Comparison of ENCODE assay signal across 8 mouse cellular contexts in the genomic region with DNA sequence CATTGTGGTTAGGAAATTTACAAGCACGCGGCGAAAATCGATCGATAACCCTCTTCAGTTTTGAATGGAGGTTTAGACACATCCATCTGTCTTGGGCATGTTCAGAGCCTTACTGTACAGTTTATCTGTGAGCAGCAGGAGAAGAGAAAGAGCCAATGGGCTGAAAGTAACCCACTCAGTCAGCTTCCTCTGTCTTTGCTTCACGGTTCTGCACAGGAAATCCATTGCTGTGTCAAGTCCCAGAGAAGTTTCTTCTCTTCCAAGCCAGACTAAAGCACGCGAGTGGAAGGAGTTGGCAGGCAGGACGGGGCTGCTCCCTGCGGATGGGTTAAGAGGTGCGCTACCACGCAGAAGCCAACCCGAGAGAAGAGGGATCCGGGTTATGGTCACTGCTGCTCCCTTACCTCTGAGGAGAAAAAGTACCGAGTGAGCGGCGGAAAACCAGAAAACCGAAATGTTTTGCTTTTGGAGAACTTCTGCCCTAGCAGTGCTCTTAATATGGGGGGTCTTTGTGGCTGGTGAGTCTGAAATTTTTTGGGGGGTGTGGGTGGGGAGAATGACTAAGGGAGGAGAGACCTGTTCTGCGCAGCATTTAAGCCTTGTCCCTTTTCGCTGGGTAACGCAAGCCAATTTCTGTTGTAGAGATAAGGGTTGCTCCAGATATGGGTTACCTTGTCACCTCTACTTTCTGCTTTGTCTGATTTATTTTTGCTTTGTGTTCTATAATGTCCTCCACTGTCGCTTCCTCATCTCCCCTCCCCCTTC. TPM values are rescaled to one million over a fixed set of nuclear protein-coding genes. Genes with fewer than 3 reads are reported as not detected.
A peak's percentile ranks its signal among the peaks of the same experiment; 100 is the strongest.
DNase-seq lines count a peak whose midpoint lies in the region; TF ChIP-seq lines count a peak whose summit lies in the region.
"Had no signal": no experiment of that assay in that cellular context is flagged by ENCODE, and none has a peak within 500 bp of the region (broad histone marks: within the 10 kb centered on the region; RNA-seq: fewer than 3 reads in every experiment).

A gene (plus strand): TSS at position 182 of the 765 bp plus-strand sequence.

- DNase-seq in testis, postnatal 14 days (ENCODE audit: low spot score) = no peak
- no peak for DNase-seq in urinary bladder, adult 2 months (ENCODE audit: low spot score)
- DNase-seq in adrenal gland, adult 8-10 months = no peak
- DNase-seq in left cerebral cortex, adult 8-10 months (ENCODE audit: low spot score in 2 of 2) = no peak

- H3K36me3 ChIP-seq in testis, adult 2 months (ENCODE audit: control insufficient read depth, insufficient read depth, low read length) = no peaks in the 10 kb centered on the region
- H3K36me3 ChIP-seq in macrophage (ENCODE audit: inconsistent target) = no peaks in the 10 kb centered on the region
- H3K36me3 ChIP-seq: hindbrain, embryonic 15.5 days had no signal

- WGBS in macrophage (ENCODE audit: missing documents) = under 1% methylated on average over 21 of the region's 22 CpGs

- H3K79me2 ChIP-seq in macrophage (ENCODE audit: inconsistent target) = peaks cover 61% of the 10 kb centered on the region

- no peak for TF ChIP-seq POLR2A in testis, adult 2 months (IDR thresholded peaks at IDR 0.05; ENCODE audit: control insufficient read depth, low read depth, low read length)
- TF ChIP-seq POLR2A in cortical plate, adult 2 months (IDR thresholded peaks at IDR 0.05; ENCODE audit: extremely low read depth, insufficient read depth, low read length) = no peak

- no peaks in the 10 kb centered on the region for H3K27me3 ChIP-seq in testis, adult 2 months (ENCODE audit: control insufficient read depth, insufficient read depth, low read length)
- H3K27me3 ChIP-seq: hindbrain, embryonic 15.5 days had no signal

- peak within 1 kb of the TSS; percentile 25 for H3K4me3 ChIP-seq in testis, adult 2 months (ENCODE audit: control insufficient read depth, low read depth, low read length)
- peak within 1 kb of the TSS; percentile 37 for H3K4me3 ChIP-seq in cortical plate, adult 2 months (ENCODE audit: insufficient read depth, low read length)
- H3K4me3 ChIP-seq in macrophage (ENCODE audit: inconsistent target) = peak within 1 kb of the TSS; percentile 87
- H3K4me3 ChIP-seq: hindbrain, embryonic 15.5 days had no signal

- H3K27ac ChIP-seq in testis, adult 2 months (ENCODE audit: control insufficient read depth, insufficient read depth, low read depth, low read length) = no peak within 1 kb of the TSS
- no peak within 1 kb of the TSS for H3K27ac ChIP-seq in cortical plate, adult 2 months (ENCODE audit: insufficient read depth, low read length)
- H3K27ac ChIP-seq in macrophage = peak within 1 kb of the TSS; percentile 95
- H3K27ac ChIP-seq: hindbrain, embryonic 15.5 days had no signal

- TF ChIP-seq CTCF in testis, adult 2 months (IDR thresholded peaks at IDR 0.05; ENCODE audit: control insufficient read depth, insufficient read depth, insufficient replicate concordance, low read depth, low read length) = no peak
- TF ChIP-seq CTCF in cortical plate, adult 2 months (IDR thresholded peaks at IDR 0.05; ENCODE audit: extremely low read depth, insufficient read depth, low read length) = no peak

- H3K4me1 ChIP-seq in testis, adult 2 months (ENCODE audit: control insufficient read depth, insufficient read depth, low read length) = no peaks in the 10 kb centered on the region; the same call in 1 of the 2 replicates
- H3K4me1 ChIP-seq in cortical plate, adult 2 months (ENCODE audit: control insufficient read depth, insufficient read depth, low read length) = peaks cover 1% of the 10 kb centered on the region; the same call in 1 of the 2 replicates
- H3K4me1 ChIP-seq: hindbrain, embryonic 15.5 days had no signal

RNA-seq across cellular contexts. Expression of the gene that starts here (rescaled TPM):
- not detected in 2 replicates for polyA plus RNA-seq in testis, adult 2 months (2012; rRNA removed)
- polyA plus RNA-seq in cortical plate, adult 2 months (2012; rRNA removed) = 0.62 and 0.75 TPM in 2 replicates
- 100 to 1,000 TPM in 9 of 26 experiments, 10 to 100 TPM in 16, 1 to 10 TPM in 1; 6.9 to 227 (median 68.2) TPM for total RNA-seq in macrophage (2018; cell fraction: chromatin; rRNA removed)
- total RNA-seq in macrophage (2018; cell fraction: cytosol; rRNA removed) = 100 to 1,000 TPM in 13 of 26 experiments, 10 to 100 TPM in 13; 44.5 to 152 (median 99.2) TPM
- total RNA-seq in macrophage (2018; cell fraction: nucleus; rRNA removed) = 100 to 1,000 TPM in 14 of 26 experiments, 10 to 100 TPM in 12; 42.7 to 338 (median 106) TPM
- 131 to 179 TPM (median 136 TPM) in 3 replicates for polyA plus RNA-seq in macrophage (2018)
- polyA plus RNA-seq in urinary bladder, adult 2 months (2012; rRNA removed) = 2.2 and 2.8 TPM in 2 replicates
- total RNA-seq in adrenal gland, adult 8-10 months (2022) = 1 to 10 TPM in 1 of 4 experiments, under 1 TPM in 3; 0.29 to 1.0 (median 0.51) TPM
- 1 to 10 TPM in 1 of 4 experiments, under 1 TPM in 3; 0.67 to 1.0 (median 0.91) TPM for total RNA-seq in left cerebral cortex, adult 8-10 months (2022)

Comparison
In these comparisons a context has a peak if more than half of its experiments do, and no peak if none do; other contexts are left out.
1. RNA of the gene that starts here (polyA plus RNA-seq): 131 to 179 TPM in macrophage; 2.2 to 2.8 TPM in urinary bladder, adult 2 months, 0.62 to 0.75 TPM in cortical plate, adult 2 months and not detected in testis, adult 2 months; every median in the first group is over 10 times any median in the second.
2. H3K4me3 ChIP-seq: peak in every context shown above with its lines; median percentile 87 in macrophage; 37 in cortical plate, adult 2 months; 25 in testis, adult 2 months.